In the genomic region with DNA sequence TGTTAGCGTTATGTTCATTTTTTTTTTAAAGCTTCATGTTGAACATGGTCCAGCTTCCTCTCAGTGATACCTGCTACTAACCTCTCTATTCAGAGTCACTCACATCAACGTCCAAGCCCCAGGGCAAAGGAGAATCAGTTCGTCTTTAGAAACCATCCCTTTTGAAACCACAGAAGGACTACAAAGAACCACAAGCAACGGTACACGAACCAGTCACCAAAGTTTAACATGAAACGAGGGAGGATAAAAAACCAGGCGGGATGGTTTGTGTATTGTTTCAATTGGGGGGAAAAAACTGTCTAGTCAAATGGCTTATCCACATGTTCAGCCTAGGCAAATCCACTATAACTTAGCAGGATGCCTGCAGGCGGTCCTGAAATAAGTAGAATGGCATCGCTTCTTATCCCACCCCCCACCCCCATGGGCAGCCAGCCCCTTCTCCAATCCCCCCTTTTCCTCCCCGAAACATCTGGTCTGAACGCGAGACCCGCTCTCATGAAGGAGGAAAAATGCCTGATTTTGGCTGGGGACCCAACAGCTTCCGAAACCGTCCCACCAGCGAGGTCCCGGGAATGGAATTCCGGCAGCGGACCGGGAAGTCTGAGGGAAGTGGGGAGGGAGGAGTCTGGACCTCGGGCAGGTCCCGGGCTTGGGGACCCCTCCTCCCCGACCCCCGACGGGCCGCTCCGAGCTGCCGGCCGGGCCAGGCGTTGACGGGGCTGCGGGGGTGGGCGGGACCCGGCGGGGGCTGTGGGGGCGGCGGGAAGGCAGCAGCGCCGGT, we compare ENCODE assay signal across 8 mouse cellular contexts. TPM values are rescaled to one million over a fixed set of nuclear protein-coding genes. Genes with fewer than 3 reads are reported as not detected.
DNase-seq lines count a peak whose midpoint lies in the region; ATAC-seq and TF ChIP-seq lines count a peak whose summit lies in the region.

No protein-coding gene starts in this region.

- no peak for TF ChIP-seq CTCF in kidney, postnatal 0 days (IDR thresholded peaks at IDR 0.05; ENCODE audit: low read depth)

- H3K27ac ChIP-seq in kidney, postnatal 0 days = peak overlapping the region; percentile 93
- peak overlapping the region; percentile 60 for H3K27ac ChIP-seq in midbrain, embryonic 11.5 days (ENCODE audit: low read depth, low read length)

- peak overlapping the region; percentile 90 for H3K4me3 ChIP-seq in kidney, postnatal 0 days (replicated peaks; ENCODE audit: low read depth, low read length)
- H3K4me3 ChIP-seq in midbrain, embryonic 11.5 days (ENCODE audit: low read depth, low read length) = peak overlapping the region; percentile 69

- peak overlapping the region; percentile 97 for H3K9ac ChIP-seq in kidney, postnatal 0 days (ENCODE audit: low read depth, low read length)
- H3K9ac ChIP-seq in midbrain, embryonic 11.5 days (ENCODE audit: low read length) = peak overlapping the region; percentile 82

- H3K9me3 ChIP-seq in kidney, postnatal 0 days (replicated peaks; ENCODE audit: low read length) = no peaks in the 10 kb centered on the region
- no peaks in the 10 kb centered on the region for H3K9me3 ChIP-seq in midbrain, embryonic 11.5 days (ENCODE audit: control insufficient read depth, low read length)

- no peaks in the 10 kb centered on the region for H3K36me3 ChIP-seq in kidney, postnatal 0 days (ENCODE audit: insufficient read depth, low read length)
- no peaks in the 10 kb centered on the region for H3K36me3 ChIP-seq in midbrain, embryonic 11.5 days (ENCODE audit: control insufficient read depth, insufficient read depth, low read length)

- no peaks in the 10 kb centered on the region for H3K27me3 ChIP-seq in kidney, postnatal 0 days (ENCODE audit: insufficient read depth, low read length)
- peaks cover 2% of the 10 kb centered on the region; the same call in 1 of the 2 replicates for H3K27me3 ChIP-seq in midbrain, embryonic 11.5 days (ENCODE audit: control insufficient read depth, insufficient read depth, low read length)

- peaks cover 13% of the 10 kb centered on the region for H3K4me1 ChIP-seq in kidney, postnatal 0 days (replicated peaks; ENCODE audit: insufficient read depth, low read length)
- H3K4me1 ChIP-seq in midbrain, embryonic 11.5 days (ENCODE audit: control insufficient read depth, insufficient read depth, low read length) = peaks cover 7% of the 10 kb centered on the region

- ATAC-seq in kidney, postnatal 0 days (replicated peaks; ENCODE audit: low FRiP score, low read depth) = peak; percentile 64
- peak; percentile 75; the same call in 1 of the 2 replicates for ATAC-seq in midbrain, embryonic 11.5 days (ENCODE audit: low FRiP score)

- 2% methylated on average over 35 of the region's 39 CpGs for WGBS in kidney, postnatal 0 days
- 1% methylated on average over 38 of the region's 39 CpGs for WGBS in midbrain, embryonic 11.5 days

- peak; percentile 41 for DNase-seq in kidney, adult 9 months
- no peak for DNase-seq in kidney, adult 11 months
- peak; percentile 57 for DNase-seq in adrenal gland, postnatal 10 days
- DNase-seq in heart, adult 8-10 months (ENCODE audit: low spot score) = peak; percentile 48
- peak; percentile 71 for DNase-seq in kidney, postnatal 0 days (ENCODE audit: low spot score)
- peak; percentile 95 for DNase-seq in midbrain, embryonic 11.5 days (ENCODE audit: low spot score, missing footprints)
- no peak for DNase-seq in frontal cortex, postnatal 36 days (ENCODE audit: low spot score in 2 of 2)
- DNase-seq in urinary bladder, postnatal 10 days (ENCODE audit: low spot score) = no peak

- peak overlapping the region; percentile 84 for H3K4me2 ChIP-seq in kidney, postnatal 0 days (ENCODE audit: low read length)
- peak overlapping the region; percentile 73 for H3K4me2 ChIP-seq in midbrain, embryonic 11.5 days

RNA-seq across cellular contexts. Expression of gene Fmnl3, which starts 0.7 kb away (rescaled TPM):
- total RNA-seq in adrenal gland, postnatal 10 days (2021) = 10 to 100 TPM; 27.6 to 31.7 TPM
- total RNA-seq in heart, adult 8-10 months (2022) = 10 to 100 TPM; 13.2 to 17.9 (median 15.8) TPM
- 31.6 and 33.4 TPM in 2 replicates for polyA plus RNA-seq in kidney, postnatal 0 days (2015; fragmentation: Nextera tagmentation; extraction: Ambion mirVana)
- polyA plus RNA-seq in midbrain, embryonic 11.5 days (2014; fragmentation: Nextera tagmentation; extraction: Ambion mirVana) = 8.6 and 8.9 TPM in 2 replicates

RNA-seq across cellular contexts. Expression of gene Tmbim6, which starts 23.1 kb away (rescaled TPM):
- 100 to 1,000 TPM; 581 to 642 TPM for total RNA-seq in adrenal gland, postnatal 10 days (2021)
- 100 to 1,000 TPM; 230 to 269 (median 248) TPM for total RNA-seq in heart, adult 8-10 months (2022)
- polyA plus RNA-seq in kidney, postnatal 0 days (2015; fragmentation: Nextera tagmentation; extraction: Ambion mirVana) = 774 and 842 TPM in 2 replicates
- 228 and 248 TPM in 2 replicates for polyA plus RNA-seq in midbrain, embryonic 11.5 days (2014; fragmentation: Nextera tagmentation; extraction: Ambion mirVana)

Comparison
In these comparisons a context has a peak if more than half of its experiments do, and no peak if none do; other contexts are left out.
1. DNase-seq: peak in kidney, adult 9 months (single experiment), adrenal gland, postnatal 10 days (single experiment), heart, adult 8-10 months (single experiment), kidney, postnatal 0 days (single experiment) and midbrain, embryonic 11.5 days (single experiment); none in kidney, adult 11 months (single experiment), frontal cortex, postnatal 36 days (0 of 2) and urinary bladder, postnatal 10 days (single experiment).